Mouse (Mus musculus) hindlimb bud, embryonic 11.5 days (tissue): ENCODE data around the gene Tcf7l1.

ENCODE experiments used
- DNase-seq: peaks from one replicate; pipeline ENCODE4 v3.0.0-alpha.2; 2012; ENCODE audit warnings: low read depth, low spot score; ENCODE audit errors: extremely low spot score

Gene Tcf7l1

DNA sequence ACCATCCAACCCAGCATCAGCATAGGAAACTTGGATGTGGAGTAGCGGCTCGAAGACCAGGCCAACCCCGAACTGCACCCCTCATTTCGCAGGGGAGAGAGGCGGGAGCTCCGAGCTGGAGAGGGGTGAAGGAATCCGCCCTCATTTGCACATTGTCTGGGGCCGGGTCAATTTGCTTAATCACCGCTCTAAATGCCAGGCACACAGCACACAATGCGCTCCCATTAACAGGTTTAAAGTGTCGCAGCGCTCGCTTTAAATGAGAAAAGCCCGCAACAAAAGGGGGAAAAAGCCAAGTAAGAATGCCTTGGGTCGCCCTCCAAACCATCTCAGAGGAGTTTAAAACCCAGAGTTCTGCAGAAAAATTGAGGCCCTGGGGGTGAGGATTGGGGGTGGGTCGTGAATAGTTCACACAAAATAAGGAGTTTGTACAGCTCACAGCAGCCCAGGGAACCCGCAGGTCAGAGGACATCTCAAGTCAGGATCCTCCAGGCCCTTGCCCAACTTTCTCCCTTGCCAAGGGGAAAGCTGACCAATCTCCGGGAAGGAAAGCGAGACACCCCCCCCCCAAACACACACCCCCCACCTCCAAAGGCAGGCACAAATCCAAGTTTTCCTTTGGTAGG lies 1.6 kb downstream of the Tcf7l1 start:
- no peak for DNase-seq

DNA sequence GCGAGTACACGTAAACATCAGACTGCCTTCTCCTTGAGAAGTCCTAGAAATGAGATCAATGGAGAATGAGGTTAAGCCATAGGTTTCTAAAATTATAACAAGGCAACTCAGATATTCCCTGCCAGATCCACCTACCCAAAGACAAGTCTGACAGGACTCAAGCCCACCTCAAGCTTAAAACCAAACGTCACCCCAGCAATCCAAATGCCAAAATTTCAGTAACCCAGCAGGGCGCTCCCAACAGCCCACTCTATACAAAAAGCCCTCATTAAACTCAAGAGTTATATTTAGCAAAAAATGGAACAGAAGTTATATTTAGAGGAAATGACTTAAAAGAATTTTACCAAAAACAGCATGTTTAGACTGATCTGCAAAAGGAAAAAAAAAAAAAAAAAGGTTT lies 5.3 kb downstream of the Tcf7l1 start:
- DNase-seq = no peak

DNA sequence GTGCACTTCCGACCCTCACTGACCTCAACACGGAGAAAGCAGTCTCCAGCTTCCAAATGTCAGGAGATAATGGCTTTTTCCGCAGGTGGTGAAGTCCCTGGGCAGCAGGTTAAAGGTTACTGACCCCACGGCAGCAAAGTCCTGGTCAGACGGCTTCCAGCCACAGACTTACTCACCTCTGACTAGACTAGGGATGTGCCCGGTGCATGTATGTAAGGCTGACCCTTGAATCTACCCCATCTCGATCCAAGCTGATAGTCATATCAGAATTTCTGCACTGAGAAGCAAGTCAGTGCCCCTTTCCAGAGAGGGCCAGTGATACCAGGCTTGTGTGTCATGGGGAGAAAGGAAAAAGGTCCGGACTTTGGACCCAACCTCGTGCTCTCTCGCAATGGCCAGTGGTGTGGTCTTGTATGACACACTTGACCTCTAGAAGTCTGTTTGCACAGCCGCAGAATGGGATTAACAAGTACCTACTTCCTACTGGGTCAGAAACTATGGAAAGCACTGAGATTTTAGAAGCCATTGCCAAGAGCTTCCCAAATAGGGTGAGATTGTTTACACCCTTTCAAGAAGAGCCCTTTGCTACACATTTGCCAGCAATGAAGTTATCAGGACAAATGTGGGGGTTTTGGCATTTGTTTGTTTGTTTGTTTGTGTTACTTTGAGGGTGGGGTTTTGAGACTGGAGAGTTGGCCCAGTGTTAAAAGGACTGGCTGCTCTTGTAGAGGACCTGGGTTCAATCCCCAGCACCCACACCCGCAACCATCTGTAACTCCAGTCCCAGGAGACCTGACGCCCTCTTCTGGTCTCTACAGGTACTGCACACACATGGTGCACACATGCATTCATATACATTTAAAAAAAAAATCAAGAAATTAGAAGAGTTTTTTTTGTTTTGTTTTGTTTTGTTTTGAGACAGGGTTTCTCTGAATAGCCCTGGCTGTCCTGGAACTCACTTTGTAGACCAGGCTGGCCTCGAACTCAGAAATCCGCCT lies 10.0 kb downstream of the Tcf7l1 start:
- no peak for DNase-seq

DNA sequence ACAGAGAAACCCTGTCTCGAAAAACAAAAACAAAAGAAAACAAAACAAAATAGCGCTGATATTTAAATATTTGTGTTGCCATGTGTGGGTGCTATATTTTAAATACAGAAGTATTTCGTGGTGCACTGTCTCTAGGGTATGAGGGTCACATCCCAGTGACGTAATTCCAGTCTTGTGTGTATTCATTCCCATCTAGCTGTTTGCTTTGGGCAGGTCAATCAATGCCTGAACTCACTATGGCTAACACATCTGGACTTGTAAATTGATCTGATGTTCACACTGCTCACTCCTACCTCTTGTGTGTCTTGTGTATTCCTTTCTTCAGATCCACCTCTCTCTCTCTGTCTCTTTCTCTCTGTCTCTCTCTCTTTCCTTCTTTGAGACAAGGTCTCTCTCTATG lies 11.8 kb downstream of the Tcf7l1 start:
- DNase-seq = no peak

DNA sequence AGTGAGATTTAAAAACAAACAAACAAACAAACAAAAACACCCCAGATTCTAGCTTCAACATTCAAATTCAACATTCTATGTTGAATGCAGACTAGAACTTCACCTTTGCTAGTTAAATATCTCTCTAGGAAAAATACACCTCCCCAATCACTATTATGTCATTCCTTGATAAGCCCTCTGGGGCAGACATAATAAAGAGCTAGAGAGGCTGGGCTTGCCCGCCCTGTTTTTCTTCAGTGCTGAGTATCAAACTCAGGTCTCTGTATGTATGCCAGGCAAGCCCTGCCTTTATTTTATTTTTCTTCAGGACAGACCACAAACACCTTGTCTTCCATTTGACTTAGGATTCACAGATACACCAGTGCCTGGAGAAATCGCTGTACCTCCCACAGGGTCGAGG lies 14.8 kb downstream of the Tcf7l1 start:
- no peak for DNase-seq

DNA sequence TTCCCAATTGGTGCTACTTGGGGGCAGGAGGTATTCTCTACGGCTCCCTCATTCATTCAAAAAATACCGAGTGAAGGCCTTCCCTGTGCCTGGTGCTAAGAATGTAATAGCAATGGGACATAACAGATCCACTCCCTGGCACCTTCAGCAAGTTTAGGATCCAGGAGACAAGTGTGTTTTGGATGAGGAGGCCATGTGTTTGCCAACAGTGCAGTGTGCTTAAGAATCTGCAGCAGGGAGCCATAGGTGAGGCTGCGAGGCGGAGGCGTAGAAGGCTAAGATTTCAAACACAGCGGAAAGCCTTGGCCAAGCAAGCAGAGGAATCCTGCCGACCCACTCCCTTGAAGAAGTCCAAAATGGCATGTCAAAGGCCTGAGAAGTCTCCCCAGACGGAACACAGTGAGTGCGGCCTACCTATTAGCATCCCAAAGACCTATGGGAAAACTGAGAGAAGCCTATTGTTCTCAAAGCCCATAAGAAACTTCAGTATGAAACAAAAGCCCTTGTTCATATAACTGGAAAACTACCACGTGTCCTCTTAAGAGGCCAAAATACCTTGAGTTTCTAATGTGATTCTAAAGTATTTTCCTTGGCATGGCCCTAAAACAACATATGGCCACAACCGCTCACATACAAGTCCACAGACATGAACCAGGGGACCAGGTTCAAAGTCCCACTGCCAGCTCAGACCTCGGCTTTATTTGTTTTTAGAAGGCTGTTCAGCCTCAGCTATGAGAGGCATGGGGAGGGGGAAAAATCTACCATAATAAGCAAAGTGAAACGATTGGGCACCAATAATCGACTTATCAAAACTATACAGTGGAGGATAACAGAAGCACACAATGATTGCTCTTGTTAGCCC lies 18.9 kb downstream of the Tcf7l1 start:
- no peak for DNase-seq

DNA sequence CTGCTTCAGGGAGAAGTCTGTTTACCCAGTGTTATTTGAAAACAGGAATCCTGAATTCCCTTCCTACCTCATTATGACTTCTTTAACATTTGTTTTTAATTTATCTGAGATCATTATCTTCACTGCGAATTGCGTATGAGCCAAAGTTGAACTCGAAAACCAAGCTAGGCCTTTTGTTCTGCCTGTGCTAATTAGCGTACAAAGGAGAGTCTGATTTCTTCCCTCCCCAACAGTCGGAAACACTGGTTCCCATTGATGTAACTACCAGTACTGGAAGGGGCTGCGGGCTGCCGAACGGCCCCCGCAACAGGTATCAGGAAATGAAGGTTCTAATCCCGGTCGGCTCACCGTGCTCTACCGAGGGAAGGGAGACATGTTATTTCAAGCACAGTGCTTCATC lies 19.7 kb downstream of the Tcf7l1 start:
- DNase-seq = no peak

DNA sequence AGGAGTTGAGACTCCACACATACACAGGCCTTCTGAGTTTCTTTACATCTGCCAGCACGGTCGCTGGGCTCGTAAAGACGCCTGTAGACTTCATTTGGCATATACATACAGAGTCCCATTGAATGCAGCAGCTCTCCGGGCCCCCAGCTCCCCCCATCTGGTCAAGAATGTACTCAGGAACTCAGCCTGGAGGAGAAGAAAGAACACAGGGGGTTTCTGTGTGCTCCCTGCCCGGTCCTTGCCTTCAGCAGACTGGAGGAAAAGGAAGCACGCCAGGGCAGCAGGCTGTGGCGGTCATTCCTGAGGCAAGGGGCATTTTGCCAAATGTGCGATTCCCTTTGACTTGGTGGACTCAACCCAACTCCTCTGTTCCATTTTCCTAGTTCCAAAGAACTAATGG lies 20.2 kb downstream of the Tcf7l1 start:
- no peak for DNase-seq

DNA sequence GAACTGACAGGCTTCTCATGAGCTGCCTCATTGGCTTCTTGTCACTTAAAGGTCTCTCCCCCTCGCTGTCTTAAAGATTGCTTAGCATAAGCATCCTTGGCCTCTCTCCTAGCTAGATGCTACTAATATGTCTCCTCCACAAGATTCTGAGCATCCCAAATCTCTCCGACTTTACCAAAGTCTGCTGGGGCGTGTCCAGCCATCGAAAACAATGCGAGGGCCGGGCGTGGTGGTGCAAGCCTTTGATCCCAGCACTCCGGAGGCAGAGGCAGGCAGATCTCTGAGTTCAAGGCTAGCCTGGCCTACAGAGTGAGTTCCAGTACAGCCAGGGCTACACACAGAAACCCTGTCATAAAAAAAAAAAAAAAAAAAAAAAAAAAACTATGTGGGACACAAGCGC lies 21.0 kb downstream of the Tcf7l1 start:
- no peak for DNase-seq

DNA sequence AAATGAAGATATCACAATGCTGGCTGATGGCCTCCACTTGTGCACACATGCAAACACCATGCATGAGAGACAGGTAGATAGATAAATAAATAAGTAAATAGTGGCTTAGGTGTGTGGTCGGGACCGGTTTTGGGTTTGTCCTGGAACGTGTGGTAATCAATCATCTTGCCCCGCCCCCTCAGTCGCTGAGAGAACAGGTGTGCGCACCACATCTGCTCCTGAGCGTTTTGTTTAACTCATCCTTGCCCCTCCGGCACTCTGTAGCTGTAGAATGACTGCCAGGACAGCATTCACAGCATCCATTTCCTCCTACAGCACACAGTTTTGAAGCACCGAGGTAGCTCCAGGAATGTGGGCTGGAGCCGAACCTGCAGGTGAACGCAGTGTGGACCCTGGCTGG lies 25.4 kb downstream of the Tcf7l1 start:
- no peak for DNase-seq

DNA sequence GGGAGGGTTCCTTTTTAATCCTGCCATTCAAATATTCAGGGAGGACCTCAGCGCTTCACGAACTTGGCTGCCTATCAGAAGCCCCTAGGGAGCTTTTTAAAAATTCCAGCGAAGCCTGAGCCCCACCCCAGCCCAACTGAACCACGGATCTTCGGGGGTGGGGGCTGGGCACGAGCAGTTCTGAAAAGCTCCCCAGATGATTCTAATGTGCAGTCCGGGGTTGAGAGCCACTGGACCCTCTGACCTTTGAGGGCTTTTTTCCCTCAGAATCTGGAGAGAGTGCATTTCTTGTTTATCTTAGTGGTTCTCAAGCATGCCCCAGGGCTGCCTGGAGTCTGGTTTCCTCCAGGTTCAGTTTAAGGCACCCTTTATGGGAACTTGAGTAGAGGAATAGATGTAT lies 27.4 kb downstream of the Tcf7l1 start:
- DNase-seq = no peak

DNA sequence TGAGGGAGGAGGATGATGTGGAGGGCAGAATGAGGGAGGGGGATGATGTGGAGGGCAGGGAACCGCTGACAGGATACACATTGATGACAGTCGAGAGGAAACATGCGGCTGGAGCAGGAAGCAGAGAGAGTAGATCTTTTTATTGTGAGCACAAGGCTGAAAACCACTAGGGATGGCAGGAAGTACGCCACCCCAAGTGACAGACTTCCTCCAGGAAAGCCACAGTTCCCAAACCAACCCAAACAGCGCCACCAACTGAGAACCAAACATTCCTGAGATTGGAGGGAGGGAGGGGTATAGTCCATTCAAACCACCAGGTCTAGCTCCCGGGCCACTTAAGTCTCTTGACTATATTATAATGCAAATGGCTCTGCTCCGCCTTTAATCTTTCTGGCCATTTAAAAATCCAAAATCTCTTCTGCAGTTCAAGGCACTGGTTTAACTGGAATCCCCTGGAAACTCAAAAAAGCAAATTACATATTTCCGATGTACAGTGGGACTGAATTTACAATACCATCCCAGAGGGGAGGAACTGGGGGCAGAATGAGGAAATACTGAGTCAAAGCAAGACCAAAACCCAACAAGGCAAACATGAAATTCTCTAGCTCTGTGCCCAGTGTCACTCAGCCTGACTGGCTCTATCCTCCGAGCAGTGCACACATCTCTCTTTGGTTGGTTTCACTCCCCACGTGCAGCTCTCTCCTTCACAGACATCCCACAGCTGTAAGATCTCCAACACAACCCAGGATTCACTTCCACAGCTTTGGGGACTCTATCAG lies 30.6 kb downstream of the Tcf7l1 start:
- DNase-seq = no peak

DNA sequence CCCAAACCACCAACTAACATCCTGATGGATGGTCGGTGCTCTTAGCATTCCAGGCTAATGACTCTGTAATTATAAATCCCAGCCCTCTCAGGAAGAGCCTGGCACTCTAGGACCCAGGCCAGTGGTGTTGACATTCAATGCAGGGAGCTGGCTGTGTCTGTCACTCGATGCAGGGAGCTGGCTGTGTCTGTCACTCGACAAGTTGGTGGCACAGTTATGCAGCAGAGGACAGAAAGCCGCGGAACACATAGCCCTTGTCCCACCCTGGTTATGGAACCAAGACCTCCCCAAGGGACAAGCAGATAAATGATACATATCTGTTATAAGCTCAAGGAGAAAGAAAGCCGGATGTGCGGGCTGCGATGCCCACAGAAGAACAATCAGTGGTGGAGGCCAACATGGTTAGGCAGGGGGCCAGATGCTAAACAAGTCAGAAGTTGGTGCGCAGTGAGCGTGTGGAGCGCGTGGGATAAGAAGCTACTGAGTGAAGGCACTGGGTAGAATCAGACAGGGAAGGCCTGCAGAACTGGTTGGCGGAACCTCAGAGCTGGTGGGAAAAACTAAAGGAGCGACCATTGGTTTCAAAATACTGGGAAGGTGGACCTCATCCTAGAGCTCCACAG lies 33.7 kb downstream of the Tcf7l1 start:
- DNase-seq = no peak

DNA sequence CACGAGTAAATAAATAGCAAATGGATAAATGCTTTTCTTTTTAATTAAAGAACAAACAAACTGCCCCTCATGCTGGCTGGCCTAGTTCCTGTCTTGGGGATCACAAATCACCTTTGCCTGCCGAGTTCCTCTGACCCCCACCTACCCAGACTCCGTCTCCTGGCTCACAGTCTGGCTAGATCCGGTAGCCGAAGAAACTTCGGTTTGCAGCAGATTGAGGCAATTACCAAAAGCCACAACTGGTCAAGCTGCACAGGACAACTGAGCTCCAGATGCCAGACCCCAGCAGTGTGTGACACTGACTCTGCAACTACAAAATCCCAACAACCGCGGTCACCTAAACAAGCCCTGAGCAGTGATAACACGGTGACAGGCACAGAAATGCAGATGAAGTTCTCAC lies 34.8 kb downstream of the Tcf7l1 start:
- no peak for DNase-seq

DNA sequence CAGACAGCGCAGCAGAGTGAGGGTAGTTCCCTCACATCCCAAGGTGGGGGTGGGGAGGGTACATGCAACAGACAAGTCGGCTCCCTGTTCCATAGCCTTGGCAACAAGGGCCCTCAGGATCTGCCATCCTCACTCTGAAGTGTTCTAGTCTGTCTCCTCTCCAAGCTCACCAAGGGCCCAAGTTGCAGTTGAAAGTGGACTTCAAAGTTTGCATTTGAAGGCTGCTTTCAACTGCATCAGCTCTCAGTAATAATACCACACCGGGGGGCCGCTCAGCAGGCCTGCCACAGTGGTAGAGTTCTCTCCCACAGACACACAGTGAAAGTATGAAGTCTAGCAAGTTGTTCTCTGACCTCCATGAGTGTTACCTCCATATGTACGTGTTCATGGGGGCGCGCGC lies 35.3 kb downstream of the Tcf7l1 start:
- no peak for DNase-seq

DNA sequence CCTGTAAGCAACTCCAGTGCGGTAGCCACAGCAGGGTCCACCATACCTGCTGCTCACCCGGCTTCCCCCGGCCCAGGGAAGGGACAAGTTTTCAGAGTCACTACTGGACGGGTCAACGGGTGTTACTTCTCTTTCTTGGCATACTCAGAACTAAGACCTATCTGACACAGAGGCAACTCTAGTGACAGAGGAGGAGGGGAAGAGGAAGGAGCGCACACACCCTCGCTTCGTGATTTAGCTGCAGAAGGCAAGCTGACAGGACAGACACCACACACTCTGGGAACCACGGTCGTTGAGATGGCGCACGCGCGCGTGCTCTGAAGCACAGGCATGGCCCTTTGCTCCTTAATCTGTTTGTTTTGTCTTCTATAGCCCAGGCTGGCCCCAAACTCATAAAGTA lies 36.2 kb downstream of the Tcf7l1 start:
- DNase-seq = no peak

DNA sequence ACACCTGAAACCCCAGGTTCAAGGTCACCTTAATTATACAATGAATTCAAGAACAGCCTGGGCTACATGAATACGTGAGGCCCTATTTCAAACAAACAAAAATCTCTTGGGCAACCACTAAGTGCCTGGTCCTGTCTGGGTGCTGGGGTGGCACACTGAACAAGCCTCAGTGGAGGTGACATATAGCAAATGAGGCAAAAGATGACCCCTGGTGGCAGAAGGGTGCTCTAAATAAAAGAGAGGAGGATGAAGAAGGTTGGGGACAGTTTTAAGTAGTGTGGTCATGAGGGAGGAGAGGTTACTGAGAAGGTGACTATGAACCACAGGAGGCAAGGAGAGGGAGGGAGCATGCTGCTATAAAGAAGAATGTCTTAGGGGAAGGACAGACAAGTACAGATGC lies 37.8 kb downstream of the Tcf7l1 start:
- DNase-seq = no peak

DNA sequence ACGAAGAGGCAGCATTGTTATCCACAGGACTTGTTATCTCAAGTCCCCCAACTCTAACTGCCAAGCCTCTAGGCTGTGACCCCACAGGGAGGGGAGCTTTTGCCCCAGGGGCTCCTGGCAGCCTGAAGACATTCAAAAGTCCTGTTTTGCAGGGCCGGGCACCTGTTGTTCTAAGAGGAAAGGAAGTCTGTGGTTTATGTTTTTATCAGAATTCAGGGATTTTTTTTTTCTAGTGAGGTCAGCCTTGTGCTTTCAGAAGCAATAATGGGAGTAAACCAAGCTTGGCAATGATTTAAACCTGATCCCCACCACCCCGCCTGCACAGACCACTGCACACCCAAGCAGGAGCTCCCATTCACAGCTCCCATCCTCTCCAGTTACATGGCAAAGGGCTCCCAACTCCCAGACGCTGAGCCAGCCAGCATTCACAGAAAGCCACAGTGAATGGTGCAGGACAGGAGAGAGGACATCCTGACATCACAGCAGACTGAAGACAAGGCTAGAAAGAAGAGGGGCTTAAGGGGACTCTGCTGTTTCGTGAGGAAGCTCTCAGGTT lies 40.1 kb downstream of the Tcf7l1 start:
- no peak for DNase-seq

DNA sequence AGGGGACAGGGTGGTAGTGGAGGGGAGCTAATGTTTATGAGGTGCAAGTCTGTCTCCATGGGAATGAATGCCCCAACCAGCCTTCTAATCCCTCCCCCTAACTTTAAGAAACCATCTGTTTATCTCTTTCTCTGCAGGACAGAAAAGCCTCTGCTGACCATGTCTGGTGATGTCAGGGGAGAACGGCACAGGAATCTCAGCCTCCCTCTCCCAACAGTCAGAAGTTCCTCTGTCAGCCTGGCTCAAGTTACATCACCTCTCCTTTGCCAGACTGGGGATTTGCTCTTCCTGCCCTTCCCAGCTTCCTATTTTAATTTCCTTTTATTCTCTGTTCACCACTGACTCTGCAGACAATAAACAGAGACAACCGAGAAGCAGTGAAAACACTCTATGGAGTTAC lies 40.6 kb downstream of the Tcf7l1 start:
- no peak for DNase-seq

DNA sequence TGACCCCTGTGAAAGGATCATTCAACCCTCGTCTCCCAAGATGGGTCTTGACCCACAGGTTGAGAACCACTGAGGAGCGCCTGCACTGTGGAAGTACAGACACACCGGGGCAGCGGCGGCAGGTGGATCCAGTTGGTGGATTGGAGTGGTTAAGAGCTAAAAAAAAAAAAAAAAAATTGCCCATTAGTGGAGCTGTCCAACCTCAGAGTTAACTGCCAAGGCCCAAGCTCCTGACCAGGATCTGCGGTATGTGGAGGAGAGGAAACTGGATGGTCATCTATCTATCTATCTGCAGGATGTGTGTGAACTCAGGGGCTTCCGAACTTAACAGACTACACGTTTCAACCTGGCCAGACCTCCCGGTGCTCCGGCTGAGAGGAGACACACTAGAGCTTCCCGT lies 41.2 kb downstream of the Tcf7l1 start:
- DNase-seq = no peak
